Mouse (Mus musculus) thymus, postnatal 14 days (tissue): ENCODE results near the gene Gm3376.
"Not testable (repeated sequence)": the region's sequence is repeated elsewhere in the genome, so short reads cannot be mapped to it uniquely, and the experiment has no call there.

Experiments
- DNase-seq: peaks from one replicate; pipeline ENCODE4 v3.0.0; 2021

The Gm3376 gene

DNA sequence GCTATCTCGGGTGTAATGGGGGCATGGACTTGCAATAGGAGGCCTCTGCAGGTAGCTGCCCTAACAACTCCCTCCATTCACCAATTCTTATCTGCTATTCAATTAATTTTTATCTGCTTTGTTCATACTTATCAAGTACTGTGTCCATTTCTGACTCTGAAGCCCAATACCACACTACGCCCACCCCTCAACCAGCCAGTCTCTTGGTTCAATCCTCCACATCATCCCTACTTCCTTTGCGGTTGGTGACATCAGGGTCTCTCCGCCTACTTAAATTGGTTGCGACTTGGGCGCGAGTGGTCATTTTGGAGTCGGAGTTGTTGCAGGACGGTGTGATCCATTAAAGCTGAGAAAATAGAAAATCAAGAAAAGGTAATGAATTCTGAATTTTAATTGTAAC, at the start of gene Gm3376:
Gene Gm3376 (plus strand): TSS at position 301 of the 400 bp plus-strand sequence.
- DNase-seq = not testable (repeated sequence)
